Mouse (Mus musculus) stomach, embryonic 16.5 days (tissue): ENCODE results near the gene Ski. TPM values are rescaled to one million over a fixed set of nuclear protein-coding genes. Genes with fewer than 3 reads are reported as not detected.

Experiments
- ATAC-seq: fragments of 200-750 bp; cut with Nextera tagmentation; 2 replicates; pipeline ENCODE4 v1.8.0; 2017; ENCODE audit warnings: moderate number of reproducible peaks, moderate TSS enrichment; ENCODE audit not compliant: insufficient read depth, low FRiP score
- H3K27ac ChIP-seq: fragments of 300-500 bp; sonication (generic); 2 replicates; pipeline ENCODE4 v1.5.1; 2014; ENCODE audit warnings: low read length
- H3K27me3 ChIP-seq: fragments of 300-500 bp; sonication (generic); 2 replicates; pipeline ENCODE4 v1.6.1; 2014; ENCODE audit warnings: low read length, control low read depth, mixed read lengths; ENCODE audit not compliant: control insufficient read depth, insufficient read depth
- H3K36me3 ChIP-seq: fragments of 300-500 bp; sonication (generic); 2 replicates; pipeline ENCODE4 v1.6.1; 2014; ENCODE audit warnings: low read length; ENCODE audit not compliant: control insufficient read depth, insufficient read depth
- H3K4me1 ChIP-seq: fragments of 300-500 bp; sonication (generic); 2 replicates; pipeline ENCODE4 v1.6.1; 2014; ENCODE audit warnings: low read length, control low read depth, mixed read lengths; ENCODE audit not compliant: control insufficient read depth, insufficient read depth
- H3K4me2 ChIP-seq: fragments of 300-500 bp; sonication (generic); 2 replicates; pipeline ENCODE4 v1.6.1; 2014; ENCODE audit warnings: low read depth, low read length, mixed read lengths
- H3K4me3 ChIP-seq: fragments of 300-500 bp; sonication (generic); replicated peaks from 2 replicates; pipeline ENCODE4 v1.5.1; 2014; ENCODE audit warnings: mild to moderate bottlenecking, low read length
- H3K9ac ChIP-seq: fragments of 300-500 bp; sonication (generic); 2 replicates; pipeline ENCODE4 v1.6.1; 2014; ENCODE audit warnings: low read length
- H3K9me3 ChIP-seq: fragments of 300-500 bp; sonication (generic); replicated peaks from 2 replicates; pipeline ENCODE4 v1.6.1; 2016; ENCODE audit warnings: low read length, control low read depth; ENCODE audit not compliant: control insufficient read depth
- WGBS: fragments of 180-500 bp; shearing (Covaris S2); extraction: QIAGEN DNeasy Blood & Tissue Kit; methylation state at CpG from one replicate; pipeline ENCODE4 v1.1.7; 2014; 5-methylcytosine and 5-hydroxymethylcytosine counted together
- polyA plus RNA-seq: library from polyadenylated mRNA; unstranded; fragments of >200 nt; fragmentation: Nextera tagmentation; extraction: Ambion mirVana; gene quantifications from 2 replicates; pipeline ENCODE4 v1.2.1, GENCODE M21; 2015

The Ski gene
- 17.7 and 17.9 TPM in 2 replicates for polyA plus RNA-seq

GRCm38 (mm10) chr4:155222552-155222840 lies at the start of gene Ski:
TSS of gene Ski (minus strand) at chr4:155222592.
- peak within 1 kb of the TSS; percentile 63 for H3K4me3 ChIP-seq
- no peaks in the 10 kb centered on the region for H3K27me3 ChIP-seq
- peak within 1 kb of the TSS; percentile 96 for H3K27ac ChIP-seq
- peak within 1 kb of the TSS; percentile 98 for H3K9ac ChIP-seq
- peak within 1 kb of the TSS; percentile 100 for H3K4me2 ChIP-seq
- H3K36me3 ChIP-seq, result no peaks in the 10 kb centered on the region
- ATAC-seq, result no peak
- WGBS, result 2% methylated on average over 40 of the region's 63 CpGs
- H3K9me3 ChIP-seq, result no peaks in the 10 kb centered on the region
- H3K4me1 ChIP-seq, result peaks cover 34% of the 10 kb centered on the region

GRCm38 (mm10) chr4:155268382-155268781 lies 46.0 kb upstream of the Ski start:
- peak overlapping the region; percentile 9 for H3K27ac ChIP-seq
- H3K4me3 ChIP-seq, result no peak overlapping the region
- H3K9me3 ChIP-seq, result no peaks in the 10 kb centered on the region
- 30% methylated on average over 5 of the region's 5 CpGs for WGBS
- H3K4me1 ChIP-seq, result peaks cover 15% of the 10 kb centered on the region
- H3K27me3 ChIP-seq, result no peaks in the 10 kb centered on the region
- peak overlapping the region; percentile 34; the same call in 1 of the 2 replicates for H3K9ac ChIP-seq
- no peak overlapping the region for H3K4me2 ChIP-seq
- ATAC-seq, result 0 out of 2 replicates have a peak, but pooled peaks have one; percentile 9
- no peaks in the 10 kb centered on the region for H3K36me3 ChIP-seq

GRCm38 (mm10) chr4:155267639-155268175 lies 45.3 kb upstream of the Ski start:
- WGBS, result 43% methylated on average over 12 of the region's 12 CpGs
- H3K9ac ChIP-seq, result no peak overlapping the region
- H3K4me2 ChIP-seq, result no peak overlapping the region
- no peak for ATAC-seq
- H3K27me3 ChIP-seq, result no peaks in the 10 kb centered on the region
- H3K4me1 ChIP-seq, result peaks cover 15% of the 10 kb centered on the region
- no peaks in the 10 kb centered on the region for H3K36me3 ChIP-seq
- no peak overlapping the region for H3K4me3 ChIP-seq
- peak overlapping the region; percentile 9 for H3K27ac ChIP-seq
- H3K9me3 ChIP-seq, result no peaks in the 10 kb centered on the region

- Histone ChIP-seq H3K4me1 (peaks cover 15% of the 10 kb centered on the region), H3K9me3 (no peaks in the 10 kb centered on the region), H3K4me2 (no peak overlapping the region), H3K9ac (no peak overlapping the region), H3K27me3 (no peaks in the 10 kb centered on the region), H3K27ac (peak overlapping the region; percentile 9), H3K4me3 (no peak overlapping the region), H3K36me3 (no peaks in the 10 kb centered on the region)
- 44% methylated on average over 7 of the region's 7 CpGs for WGBS
- ATAC-seq, result no peak
These were observed 44.7 kb upstream of the Ski start for GRCm38 (mm10) chr4:155267047-155267543.

GRCm38 (mm10) chr4:155264521-155265321 lies 42.3 kb upstream of the Ski start:
- Histone ChIP-seq H3K4me1 (peaks cover 15% of the 10 kb centered on the region), H3K36me3 (no peaks in the 10 kb centered on the region), H3K9me3 (no peaks in the 10 kb centered on the region), H3K4me3 (no peak overlapping the region), H3K27me3 (no peaks in the 10 kb centered on the region), H3K9ac (no peak overlapping the region), H3K27ac (no peak overlapping the region), H3K4me2 (no peak overlapping the region)
- 92% methylated on average over 3 of the region's 3 CpGs for WGBS
- ATAC-seq, result no peak

- Histone ChIP-seq H3K9me3 (no peaks in the 10 kb centered on the region), H3K9ac (peak overlapping the region; percentile 31; the same call in 1 of the 2 replicates), H3K4me3 (no peak overlapping the region), H3K4me1 (peaks cover 31% of the 10 kb centered on the region), H3K4me2 (peak overlapping the region; percentile 27; the same call in 1 of the 2 replicates), H3K36me3 (no peaks in the 10 kb centered on the region), H3K27me3 (no peaks in the 10 kb centered on the region), H3K27ac (peak overlapping the region; percentile 99; the same call in 1 of the 2 replicates)
- 82% methylated on average over 6 of the region's 6 CpGs for WGBS
- no peak for ATAC-seq
These were observed 29.9 kb upstream of the Ski start for GRCm38 (mm10) chr4:155252253-155252652.

- Histone ChIP-seq H3K27me3 (no peaks in the 10 kb centered on the region), H3K9ac (peak overlapping the region; percentile 84; the same call in 1 of the 2 replicates), H3K4me3 (peak overlapping the region; percentile 64), H3K4me1 (peaks cover 31% of the 10 kb centered on the region), H3K9me3 (no peaks in the 10 kb centered on the region), H3K36me3 (no peaks in the 10 kb centered on the region), H3K27ac (peak overlapping the region; percentile 99), H3K4me2 (peak overlapping the region; percentile 79)
- no peak for ATAC-seq
- WGBS, result 34% methylated on average over 3 of the region's 3 CpGs
These were observed 28.8 kb upstream of the Ski start for GRCm38 (mm10) chr4:155251147-155251546.

- Histone ChIP-seq H3K4me2 (peak overlapping the region; percentile 79), H3K4me3 (peak overlapping the region; percentile 64), H3K9me3 (no peaks in the 10 kb centered on the region), H3K9ac (peak overlapping the region; percentile 84), H3K27ac (peak overlapping the region; percentile 99), H3K27me3 (no peaks in the 10 kb centered on the region), H3K36me3 (no peaks in the 10 kb centered on the region), H3K4me1 (peaks cover 31% of the 10 kb centered on the region)
- WGBS, result 9% methylated on average over 23 of the region's 23 CpGs
- peak; percentile 9; the same call in 1 of the 2 replicates for ATAC-seq
These were observed 28.1 kb upstream of the Ski start for GRCm38 (mm10) chr4:155250361-155251117.
